Comparison of ENCODE assay signal across 13 mouse cellular contexts in genomic region chr5:64489656-64490444, GRCm38 (mm10).
DNase-seq lines count a peak whose midpoint lies in the region; ATAC-seq and TF ChIP-seq lines count a peak whose summit lies in the region.
"Had no signal": no experiment of that assay in that cellular context is flagged by ENCODE, and none has a peak within 500 bp of the region (broad histone marks: within the 10 kb centered on the region; RNA-seq: fewer than 3 reads in every experiment).

No protein-coding gene starts in this region.

- in situ Hi-C loops in ES-E14 (cut with MboI; ENCODE audit: low sequenced_read_pairs in 2 of 2, unreplicated experiment in 2 of 2), result no loop called here

- no peak for TF ChIP-seq EP300 in stomach, postnatal 0 days (optimal IDR thresholded peaks at IDR 0.05)

- ATAC-seq in forebrain, embryonic 15.5 days (replicated peaks), result peak; percentile 57
- ATAC-seq in midbrain, embryonic 12.5 days (ENCODE audit: low FRiP score, low read depth), result peak; percentile 66
- ATAC-seq in intestine, embryonic 15.5 days, result no peak
- ATAC-seq in stomach, postnatal 0 days (ENCODE audit: low FRiP score, low TSS enrichment), result no peak

- H3K4me3 ChIP-seq in ES-E14 (ENCODE audit: insufficient read depth in 1 of 2, low read depth in 1 of 2, low read length in 2 of 2, poor library complexity in 1 of 2, severe bottlenecking in 1 of 2), result no peak overlapping the region
- no peak overlapping the region for H3K4me3 ChIP-seq in forebrain, embryonic 15.5 days
- no peak overlapping the region for H3K4me3 ChIP-seq in midbrain, embryonic 12.5 days
- no peak overlapping the region for H3K4me3 ChIP-seq in intestine, embryonic 15.5 days (replicated peaks)
- no peak overlapping the region for H3K4me3 ChIP-seq in stomach, postnatal 0 days (ENCODE audit: low read depth, low read length)
- H3K4me3 ChIP-seq: megakaryocyte, embryonic 14.5 days had no signal

- no peaks in the 10 kb centered on the region for H3K9me3 ChIP-seq in ES-E14 (ENCODE audit: control insufficient read depth, insufficient read depth, low read depth, low read length)
- H3K9me3 ChIP-seq in forebrain, embryonic 15.5 days, result no peaks in the 10 kb centered on the region
- 0 out of 2 replicates have a peak, but pooled peaks cover 6% of the 10 kb centered on the region for H3K9me3 ChIP-seq in midbrain, embryonic 12.5 days
- no peaks in the 10 kb centered on the region for H3K9me3 ChIP-seq in intestine, embryonic 15.5 days
- H3K9me3 ChIP-seq in stomach, postnatal 0 days (ENCODE audit: control insufficient read depth, low read length), result no peaks in the 10 kb centered on the region
- H3K9me3 ChIP-seq: megakaryocyte, embryonic 14.5 days had no signal

- no peaks in the 10 kb centered on the region for H3K36me3 ChIP-seq in ES-E14 (ENCODE audit: control insufficient read depth, insufficient read depth, low read length, poor library complexity, severe bottlenecking)
- no peaks in the 10 kb centered on the region for H3K36me3 ChIP-seq in forebrain, embryonic 15.5 days
- no peaks in the 10 kb centered on the region for H3K36me3 ChIP-seq in midbrain, embryonic 12.5 days
- no peaks in the 10 kb centered on the region for H3K36me3 ChIP-seq in intestine, embryonic 15.5 days
- no peaks in the 10 kb centered on the region for H3K36me3 ChIP-seq in stomach, postnatal 0 days (ENCODE audit: control insufficient read depth, insufficient read depth, low read length)

- no peaks in the 10 kb centered on the region for H3K27me3 ChIP-seq in forebrain, embryonic 15.5 days
- no peaks in the 10 kb centered on the region for H3K27me3 ChIP-seq in midbrain, embryonic 12.5 days
- H3K27me3 ChIP-seq in intestine, embryonic 15.5 days (replicated peaks), result no peaks in the 10 kb centered on the region
- H3K27me3 ChIP-seq in stomach, postnatal 0 days (ENCODE audit: control insufficient read depth, insufficient read depth, low read length), result no peaks in the 10 kb centered on the region

- H3K27ac ChIP-seq in ES-E14 (ENCODE audit: insufficient read depth, low read depth, low read length, poor library complexity, severe bottlenecking), result no peak overlapping the region
- 0 out of 2 replicates have a peak overlapping the region, but pooled peaks have one; percentile 11 for H3K27ac ChIP-seq in forebrain, embryonic 15.5 days (replicated peaks)
- H3K27ac ChIP-seq in midbrain, embryonic 12.5 days (replicated peaks), result peak overlapping the region; percentile 40
- no peak overlapping the region for H3K27ac ChIP-seq in intestine, embryonic 15.5 days
- H3K27ac ChIP-seq in stomach, postnatal 0 days (replicated peaks), result no peak overlapping the region

- TF ChIP-seq CTCF in stomach, postnatal 0 days (IDR thresholded peaks at IDR 0.05; ENCODE audit: low read depth), result no peak

- peaks cover 0 to 2% of the 10 kb centered on the region in 2 experiments; a peak in 1 of 4 replicates for H3K4me1 ChIP-seq in ES-E14 (ENCODE audit: control insufficient read depth in 2 of 2, insufficient read depth in 2 of 2, low read length in 2 of 2, poor library complexity in 1 of 2)
- H3K4me1 ChIP-seq in forebrain, embryonic 15.5 days, result peaks cover 9% of the 10 kb centered on the region
- peaks cover 17% of the 10 kb centered on the region for H3K4me1 ChIP-seq in midbrain, embryonic 12.5 days
- no peaks in the 10 kb centered on the region for H3K4me1 ChIP-seq in intestine, embryonic 15.5 days (replicated peaks)
- no peaks in the 10 kb centered on the region for H3K4me1 ChIP-seq in stomach, postnatal 0 days (replicated peaks; ENCODE audit: control insufficient read depth, insufficient read depth)

- WGBS in forebrain, embryonic 15.5 days, result 38% methylated on average over 4 of the region's 4 CpGs
- WGBS in midbrain, embryonic 12.5 days, result 16% methylated on average over 4 of the region's 4 CpGs
- 83% methylated on average over 4 of the region's 4 CpGs for WGBS in intestine, embryonic 15.5 days
- WGBS in stomach, postnatal 0 days, result 91% methylated on average over 4 of the region's 4 CpGs

- no peak overlapping the region for H3K4me2 ChIP-seq in forebrain, embryonic 15.5 days (replicated peaks)
- H3K4me2 ChIP-seq in midbrain, embryonic 12.5 days (replicated peaks), result no peak overlapping the region
- no peak overlapping the region for H3K4me2 ChIP-seq in intestine, embryonic 15.5 days (replicated peaks)
- no peak overlapping the region for H3K4me2 ChIP-seq in stomach, postnatal 0 days (replicated peaks; ENCODE audit: low read depth)
- H3K4me2 ChIP-seq: lung, embryonic 14.5 days had no signal

- no peak overlapping the region for H3K9ac ChIP-seq in ES-E14 (ENCODE audit: insufficient read depth, low read depth, low read length, poor library complexity, severe bottlenecking)
- no peak overlapping the region for H3K9ac ChIP-seq in forebrain, embryonic 15.5 days (replicated peaks)
- no peak overlapping the region for H3K9ac ChIP-seq in midbrain, embryonic 12.5 days (replicated peaks)
- no peak overlapping the region for H3K9ac ChIP-seq in intestine, embryonic 15.5 days
- H3K9ac ChIP-seq in stomach, postnatal 0 days (ENCODE audit: low read length), result no peak overlapping the region
- H3K9ac ChIP-seq: lung, embryonic 14.5 days had no signal

- DNase-seq in ES-E14 (ENCODE audit: low read depth, low spot score), result no peak
- DNase-seq in embryo, embryonic 10.5 days (ENCODE audit: low spot score), result peak; percentile 57
- no peak for DNase-seq in lung, postnatal 14 days
- no peak for DNase-seq in stomach, postnatal 0 days (ENCODE audit: low spot score)
- no peak for DNase-seq in T-cell, adult 2 months (ENCODE audit: low spot score)
- DNase-seq: cerebellum, postnatal 36 days; lung, embryonic 14.5 days; right cerebral cortex, adult 18-20 months; thymus, postnatal 14 days had no signal

TF ChIP-seq in ES-E14, 5 proteins besides CTCF, POLR2A, EP300 and RAD21:
- TF ChIP-seq ZNF384 (IDR thresholded peaks at IDR 0.05; ENCODE audit: low read depth, low read length) (no peak), MAFK (IDR thresholded peaks at IDR 0.05; ENCODE audit: insufficient read depth, low read depth, low read length) (peak; percentile 98; the same call in 1 of the 2 replicates)
TF ChIP-seq in ES-E14: peak in this region for 1.

Comparison
In these comparisons a context has a peak if more than half of its experiments do, and no peak if none do; other contexts are left out.
1. H3K27ac ChIP-seq: peak in forebrain, embryonic 15.5 days (single experiment) and midbrain, embryonic 12.5 days (single experiment); none in ES-E14 (single experiment), intestine, embryonic 15.5 days (single experiment) and stomach, postnatal 0 days (single experiment).
2. ATAC-seq: peak in forebrain, embryonic 15.5 days (single experiment) and midbrain, embryonic 12.5 days (single experiment); none in intestine, embryonic 15.5 days (single experiment) and stomach, postnatal 0 days (single experiment).